Mouse (Mus musculus) testis, postnatal 10 days (tissue): Measurements from ENCODE around the gene Atg4a-ps.
A peak's percentile ranks its signal among the peaks of the same experiment; 100 is the strongest.

Experiments used
- DNase-seq: peaks from one replicate; pipeline ENCODE4 v3.0.0; 2021; ENCODE audit warnings: low spot score

Gene Atg4a-ps

DNA sequence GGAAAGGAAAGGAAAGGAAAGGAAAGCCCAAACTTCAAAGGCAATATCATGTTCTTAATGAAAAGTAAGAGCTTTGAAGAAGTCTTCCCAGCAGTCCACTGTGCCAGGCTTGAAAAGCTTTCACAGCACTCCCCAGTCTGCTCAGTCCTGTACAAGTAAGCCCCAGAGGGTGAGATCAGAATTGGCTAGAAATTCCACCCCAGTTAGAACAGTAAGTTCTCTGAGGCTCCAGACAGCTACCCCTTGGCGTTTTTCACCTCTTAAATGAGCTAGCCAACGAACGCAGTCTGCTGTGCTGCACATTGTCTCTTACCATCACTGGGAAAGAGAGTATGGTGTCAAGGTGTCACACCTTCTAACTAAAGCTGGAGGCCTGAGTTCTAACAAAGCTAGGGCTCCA is 18.2 kb downstream of the Atg4a-ps start:
- no peak for DNase-seq

DNA sequence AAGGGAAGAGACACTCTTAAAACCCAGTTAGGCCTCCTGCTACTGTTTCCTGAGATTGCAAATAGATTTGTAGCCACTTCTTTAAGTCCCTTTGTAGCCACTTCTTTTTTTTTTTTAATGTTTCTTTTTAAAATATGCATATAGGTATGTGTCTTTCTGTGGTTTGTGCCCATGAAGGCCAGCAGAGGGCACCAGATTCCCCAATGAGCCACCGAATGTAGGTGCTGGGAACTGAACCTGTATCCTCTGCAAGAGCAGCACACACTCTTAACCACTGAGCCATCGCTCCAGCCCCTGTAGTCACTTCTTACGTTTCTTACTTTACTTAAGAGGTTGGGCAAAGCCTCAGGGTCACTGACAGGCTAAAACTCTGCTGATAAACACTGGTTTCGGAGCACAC is 19.4 kb downstream of the Atg4a-ps start:
- no peak for DNase-seq

DNA sequence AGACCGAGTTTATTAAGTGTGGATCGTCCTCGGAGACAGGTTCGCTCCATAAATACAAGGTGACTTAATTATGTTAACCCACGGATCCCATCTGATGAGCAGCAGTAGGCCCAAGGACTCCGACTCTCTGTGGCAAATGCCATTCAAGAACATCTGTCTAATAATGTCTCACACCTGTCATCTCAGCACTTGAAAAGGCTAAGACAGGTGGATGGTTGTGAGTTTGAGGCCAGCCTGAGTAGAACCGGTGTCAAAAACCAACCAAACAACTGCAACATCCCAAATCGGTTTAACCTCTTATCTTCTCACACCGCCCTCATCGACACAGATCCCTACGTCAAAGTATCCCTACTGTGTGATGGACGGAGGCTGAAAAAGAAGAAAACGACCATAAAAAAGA is 20.7 kb downstream of the Atg4a-ps start:
- no peak for DNase-seq

DNA sequence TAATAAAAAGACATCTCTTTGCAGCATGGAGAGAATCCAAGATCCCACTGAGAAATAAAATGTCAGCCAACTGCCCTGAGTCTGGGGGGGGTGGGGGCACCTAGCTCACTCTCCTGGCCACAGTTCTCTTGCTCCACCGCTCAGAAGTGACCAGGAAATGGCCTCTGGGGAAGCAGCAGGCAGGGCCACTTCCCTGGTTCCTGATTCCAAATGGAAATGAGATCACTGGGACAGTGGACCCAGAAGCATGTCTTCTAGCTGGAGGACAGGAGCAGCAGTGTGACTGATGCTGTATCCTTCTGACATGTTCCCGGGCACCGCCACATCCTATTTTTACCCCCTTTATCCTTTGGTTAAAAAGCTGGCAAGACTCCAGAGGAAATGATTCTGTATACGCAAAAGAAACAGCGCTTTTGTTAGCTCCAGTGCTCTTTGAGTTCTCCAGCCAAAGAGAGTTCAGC is 21.2 kb downstream of the Atg4a-ps start:
- DNase-seq: no peak

DNA sequence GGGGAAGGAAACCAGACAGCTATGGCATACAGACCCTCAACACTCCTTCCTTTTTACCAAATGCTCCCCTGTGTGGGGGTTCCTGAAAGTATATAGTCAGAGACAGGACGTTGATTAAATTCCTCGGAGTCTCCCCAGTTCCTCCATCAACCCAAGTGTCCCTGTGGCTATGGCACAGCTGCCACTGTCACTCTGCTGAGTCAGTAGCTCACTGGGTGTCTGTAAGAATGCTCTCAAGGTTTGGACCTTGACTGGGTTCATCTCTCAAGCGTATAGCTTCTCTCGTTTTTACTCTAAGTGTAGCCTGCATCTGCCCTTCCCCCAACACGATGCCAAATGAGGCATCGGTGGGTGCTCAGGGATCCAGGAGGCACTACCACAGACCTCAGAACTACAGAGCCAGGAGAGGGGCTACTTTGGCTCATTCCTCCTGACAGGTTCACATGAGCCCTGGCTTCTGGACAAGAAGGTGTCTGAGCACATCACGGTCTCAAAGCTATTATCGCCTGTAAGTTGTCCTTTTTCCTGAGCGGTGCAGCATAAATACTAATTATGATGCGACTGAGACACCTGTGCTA is 21.9 kb downstream of the Atg4a-ps start:
- no peak for DNase-seq

DNA sequence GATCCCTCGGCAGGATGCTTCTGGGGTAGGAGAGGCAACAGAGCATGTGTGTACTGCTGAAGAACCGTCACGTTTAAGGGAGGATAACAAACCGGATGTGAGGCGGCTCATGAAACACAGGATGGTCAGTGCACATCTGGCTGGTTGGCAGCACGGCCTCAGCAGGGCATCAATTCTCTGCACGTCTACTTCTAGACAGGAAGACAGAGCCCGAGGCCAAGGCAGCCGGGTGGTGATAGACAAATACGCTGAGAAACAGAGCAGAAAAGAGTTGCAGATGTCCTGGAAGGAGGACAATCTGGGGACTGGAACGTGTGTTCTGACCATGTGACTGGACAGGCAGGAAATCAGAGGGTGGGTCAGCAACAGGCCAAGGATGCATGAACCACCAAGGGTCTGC is 25.8 kb downstream of the Atg4a-ps start:
- DNase-seq: no peak

DNA sequence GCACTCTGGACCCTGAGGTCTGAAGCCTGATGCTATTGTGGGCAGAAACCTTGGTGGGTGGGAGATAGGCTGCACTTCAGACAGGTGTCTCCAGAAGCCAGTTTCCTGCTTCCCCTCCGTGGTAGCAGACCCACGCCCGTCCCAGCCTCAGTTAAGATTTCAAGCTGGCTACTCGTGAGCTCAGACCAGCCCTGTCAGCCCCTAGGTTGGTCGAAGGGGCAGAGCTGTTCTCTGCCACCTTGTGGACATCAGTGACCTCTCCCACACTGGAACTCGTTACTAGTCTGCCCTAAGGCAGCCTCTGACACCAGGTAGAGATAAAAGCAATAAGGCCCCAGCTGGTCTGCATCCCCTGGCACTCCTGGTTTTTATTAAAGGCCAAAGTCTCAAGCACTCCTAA is 28.9 kb downstream of the Atg4a-ps start:
- DNase-seq: no peak

DNA sequence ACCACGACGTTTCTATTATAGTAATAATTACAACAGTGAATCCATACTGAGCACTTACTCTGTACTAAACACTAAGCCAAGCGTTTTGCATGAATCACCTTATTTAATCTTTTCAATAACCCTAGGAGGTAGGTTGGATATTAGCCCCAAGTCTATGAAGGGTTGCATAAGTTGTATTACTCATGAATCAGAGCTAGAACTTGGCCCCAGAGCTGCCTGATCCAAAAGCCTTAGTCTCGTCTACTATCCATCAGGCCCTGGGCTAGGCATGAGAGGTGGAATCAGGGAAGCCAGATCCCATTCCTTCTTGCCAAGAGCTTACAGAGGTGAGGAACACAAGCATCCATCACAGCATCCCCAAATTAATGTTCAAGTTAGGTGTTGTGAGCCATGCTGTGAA is 30.2 kb downstream of the Atg4a-ps start:
- no peak for DNase-seq

DNA sequence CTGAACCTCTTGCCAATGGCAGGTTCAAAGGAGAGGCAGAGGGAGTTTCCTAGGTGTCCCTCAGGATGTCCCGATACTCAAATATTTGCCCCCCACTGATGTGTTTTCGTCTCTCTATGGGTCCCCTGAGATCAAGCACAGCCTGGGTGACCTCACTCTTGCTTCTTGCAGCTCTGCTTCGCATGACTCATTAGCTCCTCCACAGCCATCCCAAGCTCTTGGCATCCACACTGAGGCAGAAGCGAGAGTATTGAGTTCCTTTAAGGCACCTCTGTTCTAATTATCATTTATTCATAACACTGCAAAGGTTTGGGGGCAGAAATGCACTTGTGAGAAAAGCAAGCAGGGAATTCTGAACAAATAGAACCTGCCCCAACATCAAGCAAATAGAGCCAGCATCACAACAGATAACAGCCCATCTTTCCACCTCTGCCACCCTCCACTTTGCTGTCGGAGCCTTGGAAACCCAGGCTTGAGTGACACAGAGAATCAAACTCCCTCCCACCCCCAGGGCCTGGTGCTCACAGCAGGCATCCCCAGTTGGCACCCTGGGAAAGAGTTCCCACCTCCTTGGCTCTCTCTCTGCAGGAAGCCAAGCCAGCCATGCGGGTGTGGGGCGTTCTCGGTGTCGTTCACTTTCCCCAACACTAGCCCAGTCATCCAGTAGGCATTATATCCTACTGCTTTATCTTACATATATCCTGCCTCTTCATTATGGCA is 33.1 kb downstream of the Atg4a-ps start:
- DNase-seq: no peak

DNA sequence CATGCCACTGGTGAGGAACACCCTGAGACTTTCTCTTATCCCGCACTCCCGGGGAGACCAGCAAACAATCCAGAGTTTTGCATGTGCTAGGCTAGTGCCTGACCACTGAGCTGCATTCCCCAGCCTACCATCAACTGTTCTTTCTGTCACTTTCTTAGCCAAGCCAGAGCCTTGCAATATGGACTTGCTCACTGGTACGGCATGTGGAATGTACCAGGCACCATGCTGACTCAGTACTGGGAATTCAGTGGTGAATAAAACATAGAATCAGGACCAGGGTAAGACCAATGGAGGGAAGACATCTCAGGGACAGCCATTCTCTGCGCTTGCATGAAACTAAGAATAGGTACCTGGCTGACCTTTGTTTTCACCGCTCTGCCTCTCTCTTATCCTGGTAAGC is 35.6 kb downstream of the Atg4a-ps start:
- DNase-seq: no peak

DNA sequence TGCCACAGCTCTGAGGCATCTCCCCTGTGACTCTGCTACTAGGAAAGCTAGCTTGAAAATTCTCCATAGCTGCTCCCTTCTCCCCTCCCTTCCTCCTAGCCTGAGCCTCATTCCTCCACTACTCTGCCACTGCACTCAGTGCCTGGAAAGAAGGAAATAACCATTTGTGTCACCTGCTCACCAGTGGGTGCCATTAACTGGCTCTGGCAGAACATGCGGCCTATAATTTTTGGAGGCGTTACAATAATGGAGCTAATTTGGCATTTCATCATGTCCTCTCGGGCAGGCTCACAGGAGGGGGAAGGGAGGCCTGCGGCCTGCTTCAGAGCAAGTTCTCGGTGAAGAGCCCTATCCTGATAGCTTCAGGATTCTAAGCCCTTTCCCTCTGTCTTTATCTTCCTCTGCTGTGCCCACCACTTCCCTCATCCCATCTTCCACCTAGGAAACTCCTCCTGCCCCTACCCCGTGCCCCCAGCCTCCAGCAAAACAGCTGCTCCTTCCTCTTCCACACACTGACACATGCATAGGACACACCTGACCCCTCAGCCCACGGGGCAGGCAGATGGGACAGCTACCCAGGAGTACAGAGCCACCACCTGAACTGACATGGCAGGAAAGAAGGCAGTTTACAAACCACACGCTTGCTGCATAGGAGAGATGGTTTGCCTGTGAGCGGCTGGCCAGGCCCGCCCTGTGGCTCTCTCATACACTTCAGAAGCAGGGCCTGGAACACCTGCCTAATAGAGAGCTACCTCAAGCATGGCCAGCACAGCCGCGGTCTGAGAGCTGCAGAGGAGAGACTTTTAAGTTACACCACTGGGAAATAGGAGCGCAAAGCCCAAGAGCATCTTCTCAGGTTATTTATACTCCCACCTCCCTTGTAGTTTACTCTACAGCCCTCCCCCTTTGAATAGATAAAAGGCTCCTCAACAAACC is 38.9 kb downstream of the Atg4a-ps start:
- DNase-seq: no peak

DNA sequence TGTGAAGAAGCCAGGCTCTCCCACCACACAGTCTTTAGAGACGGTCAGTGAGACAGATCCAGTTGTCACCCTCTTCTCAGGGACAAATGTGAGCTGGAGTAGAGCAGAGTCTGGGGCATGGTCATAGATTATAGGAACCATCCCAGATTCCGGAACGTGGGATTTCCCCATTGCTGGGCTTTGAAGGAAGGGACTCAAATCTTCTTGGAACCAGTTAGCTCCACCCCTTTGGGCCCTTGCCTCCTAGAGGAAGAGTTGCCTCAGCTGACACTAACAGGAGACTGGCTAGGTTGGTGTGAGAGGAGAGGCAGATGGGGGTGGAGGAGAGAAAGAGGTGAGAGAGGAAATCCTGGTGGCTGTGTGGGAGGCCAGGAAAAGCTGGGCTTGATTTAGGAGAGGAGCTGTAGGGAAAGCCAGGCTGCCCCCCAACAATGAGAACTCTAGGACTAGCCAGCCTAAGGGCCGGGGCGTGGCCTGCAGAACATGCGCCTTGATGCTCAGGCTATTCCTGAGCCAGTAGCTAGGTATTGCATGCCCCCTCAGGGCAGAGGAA is 39.7 kb downstream of the Atg4a-ps start:
- DNase-seq: no peak

DNA sequence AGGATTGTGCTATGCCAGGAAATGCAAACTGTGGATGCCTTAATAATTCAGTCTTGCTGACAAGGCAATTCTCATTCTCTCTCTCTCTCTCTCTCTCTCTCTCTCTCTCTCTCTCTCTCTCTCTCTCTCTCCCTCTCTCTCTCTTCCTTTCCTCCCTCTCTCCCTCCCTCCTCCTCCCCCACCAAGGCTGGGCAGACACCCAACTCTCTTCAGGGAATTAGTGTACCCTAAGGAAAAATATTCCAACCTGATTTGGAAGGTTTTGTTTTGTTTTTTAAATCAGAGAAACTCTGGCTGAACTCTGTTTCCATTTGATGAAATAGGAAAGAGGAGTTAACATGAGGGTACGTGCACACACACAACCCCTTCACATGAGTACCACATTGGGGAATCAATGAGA is 44.3 kb downstream of the Atg4a-ps start:
- peak; percentile 51 for DNase-seq

DNA sequence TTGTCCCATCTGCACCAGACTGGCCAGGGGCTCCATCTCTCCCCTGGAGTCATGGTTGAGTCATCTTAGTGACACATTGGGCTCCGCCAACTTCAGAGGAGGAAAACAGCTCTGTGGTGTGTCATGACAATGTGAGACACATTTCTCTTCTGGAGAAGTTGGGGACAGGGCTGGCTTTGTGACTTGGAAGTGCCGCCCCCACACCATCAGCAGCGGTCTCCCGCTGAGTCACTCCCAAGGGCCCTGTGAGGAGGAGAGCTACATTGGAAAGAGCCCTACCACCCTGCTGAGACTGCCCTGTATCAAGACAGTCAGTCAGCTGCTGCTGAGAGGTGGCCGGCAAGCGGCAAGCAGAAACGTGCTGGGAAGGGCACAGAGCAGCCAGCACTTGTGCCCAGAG is 44.9 kb downstream of the Atg4a-ps start:
- DNase-seq: no peak

DNA sequence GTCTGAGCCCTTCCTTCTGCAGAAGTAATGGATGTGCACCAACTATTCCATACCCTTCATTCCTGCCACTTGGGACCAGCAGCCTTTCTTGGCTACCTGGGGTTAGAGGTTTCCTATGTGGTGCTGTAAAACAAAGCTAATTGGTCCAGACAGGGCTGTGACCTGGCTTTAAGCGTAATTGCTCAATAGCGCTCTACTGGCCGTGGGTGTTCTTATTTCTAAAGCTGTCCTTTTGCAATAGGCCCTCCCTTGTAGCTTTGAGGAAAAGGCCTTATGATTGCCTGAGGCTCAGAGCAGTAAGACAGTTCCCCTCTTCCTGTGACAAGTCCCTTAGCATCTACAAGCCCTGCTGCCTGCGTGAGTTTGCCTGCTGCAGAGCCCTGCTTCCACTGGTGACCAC is 48.3 kb downstream of the Atg4a-ps start:
- DNase-seq: no peak

DNA sequence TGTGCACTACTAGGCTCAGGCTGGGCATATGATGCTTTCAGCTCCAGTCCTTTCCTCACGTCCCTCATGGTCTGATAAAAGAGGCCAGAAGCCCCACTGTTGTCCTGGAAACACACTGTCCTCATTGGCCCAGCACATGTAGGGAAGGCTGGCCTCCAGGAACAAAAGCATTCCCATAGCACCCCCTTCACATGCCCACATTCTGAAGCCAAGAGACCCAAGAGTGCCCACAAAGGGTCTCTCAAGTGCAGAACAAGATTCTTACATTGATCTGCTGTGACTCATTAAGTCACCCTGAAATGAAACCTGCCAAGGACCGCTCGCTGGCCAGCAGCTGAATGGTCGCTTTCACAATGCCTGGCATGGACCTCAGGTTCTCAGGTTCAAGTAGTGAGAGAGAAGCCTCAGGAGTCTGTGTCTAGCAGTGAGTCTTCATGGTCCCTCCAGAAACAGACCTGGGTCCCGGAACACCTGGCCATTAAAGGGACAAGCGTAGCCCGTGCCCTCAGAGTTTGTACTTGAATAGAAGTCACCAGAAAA is 50.5 kb downstream of the Atg4a-ps start:
- no peak for DNase-seq
